Mouse (Mus musculus) embryonic stem cell, embryonic (primary cell): ENCODE data around the gene Abcb9.

ENCODE experiments used
- CTCF ChIA-PET, 4 experiments: fragments of 300-600 bp in 2 of 4; fragments of 350-600 bp in 2 of 4; sonication (Branson Sonifier 250); formaldehyde crosslinking; loops; one replicate each; lab custom pipeline; 2022; ENCODE audit warnings: inconsistent platforms in 2 of 4; lab: Charles Lee
- POLR2A ChIA-PET, 4 experiments: fragments of 300-600 bp in 2 of 4; fragments of 350-600 bp in 2 of 4; sonication (Branson Sonifier 250); formaldehyde crosslinking; loops; one replicate each; lab custom pipeline; 2022; ENCODE audit warnings: antibody characterized with exemption in 4 of 4, inconsistent platforms in 1 of 4; lab: Charles Lee

The Abcb9 gene

GRCm38 (mm10) chr5:124095596-124096232 is at the start of gene Abcb9:
Gene Abcb9, minus strand, starts transcription at chr5:124095798.
- CTCF ChIA-PET, result interaction anchor here (0.6 to 3.6 kb wide), 14 partner anchors 11 to 682 kb away, joined by 3 to 15 read pairs (median 3); partner anchors contain the start of genes Ccdc62 (in 1 of the 4), Kmt5a (in 1 of the 4) and Ogfod2 (in 1 of the 4)
- POLR2A ChIA-PET, result interaction anchor here in 3 of 4 experiments (0.5 to 2.4 kb wide), 42 partner anchors 8 to 772 kb away, joined by 3 to 20 read pairs (median 3); partner anchors contain the start of genes Ogfod2 (in 3 of the 3), 2810006K23Rik (in 2 of the 3), Arl6ip4 (in 2 of the 3) and Mphosph9 (in 2 of the 3)

GRCm38 (mm10) chr5:124138066-124138465 is 42.5 kb upstream of the Abcb9 start:
- ChIA-PET POLR2A (no interaction called here), CTCF (interaction anchor here in 1 of 4 experiments (0.6 kb wide), 1 partner anchor 288 kb away, joined by 3 read pairs; the partner anchor contains the start of gene Sbno1)

DNA sequence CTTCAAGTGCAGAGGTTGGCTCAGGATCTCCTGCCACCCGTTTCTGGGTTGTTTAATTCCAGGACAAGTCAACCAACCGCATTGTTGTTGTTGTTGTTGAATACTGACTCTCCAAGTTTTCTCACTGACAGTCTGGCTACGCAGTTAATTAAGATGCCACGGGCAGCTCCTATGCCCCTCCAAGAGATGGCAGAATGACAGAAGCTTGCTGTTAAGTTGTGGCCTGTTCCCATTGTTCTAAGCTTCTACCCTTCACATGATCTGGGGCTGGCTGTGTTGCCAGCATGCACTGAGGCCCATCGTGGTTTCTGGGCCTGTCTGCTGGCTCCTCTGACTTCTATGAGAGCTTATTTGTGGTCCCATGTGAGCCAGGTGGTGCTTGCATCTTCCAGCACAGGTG is 38.7 kb upstream of the Abcb9 start:
- ChIA-PET CTCF (interaction anchor here in 2 of 4 experiments (0.5 to 1.2 kb wide), 2 partner anchors 165 to 795 kb away, joined by 3 read pairs; no protein-coding TSS in a partner anchor), POLR2A (no interaction called here)

- CTCF ChIA-PET, result interaction anchor here in 1 of 4 experiments (0.6 kb wide), 1 partner anchor 170 kb away, joined by 4 read pairs; no protein-coding TSS in a partner anchor
- POLR2A ChIA-PET, result interaction anchor here in 1 of 4 experiments (0.6 to 1.1 kb wide), 2 partner anchors 12 to 51 kb away, joined by 3 read pairs; partner anchors contain the start of gene Ogfod2
These were observed 29.5 kb upstream of the Abcb9 start for GRCm38 (mm10) chr5:124125093-124125492.

DNA sequence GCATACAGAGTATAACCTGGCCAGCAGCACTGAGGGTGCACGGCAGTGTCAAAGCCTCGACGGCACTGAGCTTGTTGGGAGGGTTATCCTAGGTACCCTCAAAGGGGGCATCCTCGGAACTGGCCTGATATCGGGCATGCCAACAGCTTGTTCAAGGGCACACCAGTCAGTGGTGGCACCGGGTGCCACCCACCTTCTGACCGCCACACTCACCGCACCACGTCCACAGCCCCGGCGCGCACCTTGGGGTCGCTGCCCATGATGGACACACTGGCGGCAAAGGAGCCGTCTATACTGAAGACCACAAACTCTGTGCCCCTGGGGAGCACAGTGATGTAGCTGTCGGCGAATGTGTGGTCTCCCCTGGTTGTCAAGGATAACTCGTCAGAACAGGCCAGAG is 26.8 kb upstream of the Abcb9 start:
- ChIA-PET POLR2A (interaction anchor here in 2 of 4 experiments (0.6 to 1.1 kb wide), 5 partner anchors 9 to 1536 kb away, joined by 3 to 4 read pairs (median 3); partner anchors contain the start of gene Abcb9 (in 1 of the 2)), CTCF (interaction anchor here in 1 of 4 experiments (0.7 to 1.0 kb wide), 3 partner anchors 34 to 178 kb away, joined by 3 to 5 read pairs (median 3); no protein-coding TSS in a partner anchor)

- ChIA-PET POLR2A (interaction anchor here in 2 of 4 experiments (0.7 to 1.6 kb wide), 2 partner anchors 23 to 43 kb away, joined by 3 read pairs; partner anchors contain the start of gene Abcb9 (in 1 of the 2)), CTCF (interaction anchor here in 1 of 4 experiments (0.7 kb wide), 1 partner anchor 996 kb away, joined by 3 read pairs; no protein-coding TSS in a partner anchor)
These were observed 23.6 kb upstream of the Abcb9 start for GRCm38 (mm10) chr5:124119204-124119603.

DNA sequence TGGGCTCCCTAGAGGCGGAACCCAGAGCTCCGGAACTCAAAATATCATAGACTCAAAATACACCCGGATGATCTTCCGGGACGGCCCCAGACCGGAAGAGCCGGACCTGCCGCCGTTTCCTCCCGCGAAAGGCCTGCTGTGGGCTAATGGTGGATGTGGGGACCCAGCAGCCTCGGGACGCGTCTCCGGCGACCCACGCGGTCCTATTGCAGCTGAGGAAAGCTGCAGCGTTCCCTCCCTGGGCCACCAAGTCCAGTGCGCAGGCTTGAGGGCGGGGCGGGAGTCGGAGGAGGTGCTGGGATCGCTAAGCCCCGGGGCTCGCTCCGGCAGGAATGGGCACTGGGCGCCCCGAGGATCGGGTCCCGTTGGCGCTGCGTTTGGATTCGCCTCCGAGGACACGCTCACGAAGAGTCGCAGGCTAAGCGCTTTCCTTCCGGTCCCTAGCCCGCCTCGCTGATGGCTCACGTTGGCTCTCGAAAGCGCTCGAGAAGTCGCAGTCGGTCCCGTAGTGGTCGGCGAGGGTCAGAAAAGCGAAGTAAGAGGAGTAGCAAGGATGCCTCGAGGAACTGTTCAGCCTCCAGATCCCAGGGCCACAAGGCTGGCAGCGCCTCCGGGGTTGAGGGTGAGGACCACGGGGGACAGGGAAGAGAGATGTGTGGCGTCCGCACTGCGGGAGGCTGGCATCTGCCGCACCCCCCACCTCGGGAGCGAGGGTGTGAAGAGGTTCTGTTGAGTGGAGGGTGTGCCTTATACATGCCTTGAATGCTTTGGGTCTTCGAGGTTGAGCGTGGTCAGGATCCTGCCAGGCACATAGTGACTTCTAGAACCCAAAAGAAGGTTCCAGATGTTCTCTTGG is 20.6 kb upstream of the Abcb9 start, which contains the start of gene Arl6ip4:
TSS of gene Arl6ip4 (plus strand) at position 100 of the 856 bp plus-strand sequence.
- POLR2A ChIA-PET, result interaction anchor here in 3 of 4 experiments (0.6 to 2.0 kb wide), 9 partner anchors 16 to 350 kb away, joined by 3 to 6 read pairs (median 4); partner anchors contain the start of genes 2810006K23Rik (in 3 of the 3), Mphosph9 (in 3 of the 3) and Abcb9 (in 2 of the 3)
- CTCF ChIA-PET, result interaction anchor here in 1 of 4 experiments (0.7 kb wide), 1 partner anchor 84 kb away, joined by 4 read pairs; the partner anchor contains the start of gene Vps37b

- ChIA-PET CTCF (interaction anchor here in 1 of 4 experiments (0.7 kb wide), 1 partner anchor 83 kb away, joined by 4 read pairs; the partner anchor contains the start of gene Vps37b), POLR2A (interaction anchor here in 3 of 4 experiments (0.6 to 2.0 kb wide), 9 partner anchors 15 to 351 kb away, joined by 3 to 6 read pairs (median 4); partner anchors contain the start of genes 2810006K23Rik (in 3 of the 3), Mphosph9 (in 3 of the 3) and Abcb9 (in 2 of the 3))
These were observed 19.9 kb upstream of the Abcb9 start for GRCm38 (mm10) chr5:124115531-124115930.

- ChIA-PET POLR2A (interaction anchor here in 1 of 4 experiments (1.6 kb wide), 1 partner anchor 11 kb away, joined by 6 read pairs; no protein-coding TSS in a partner anchor), CTCF (interaction anchor here in 2 of 4 experiments (0.7 kb wide), 2 partner anchors 114 to 200 kb away, joined by 3 to 4 read pairs; no protein-coding TSS in a partner anchor)
These were observed 18.9 kb upstream of the Abcb9 start for GRCm38 (mm10) chr5:124114276-124115025.

DNA sequence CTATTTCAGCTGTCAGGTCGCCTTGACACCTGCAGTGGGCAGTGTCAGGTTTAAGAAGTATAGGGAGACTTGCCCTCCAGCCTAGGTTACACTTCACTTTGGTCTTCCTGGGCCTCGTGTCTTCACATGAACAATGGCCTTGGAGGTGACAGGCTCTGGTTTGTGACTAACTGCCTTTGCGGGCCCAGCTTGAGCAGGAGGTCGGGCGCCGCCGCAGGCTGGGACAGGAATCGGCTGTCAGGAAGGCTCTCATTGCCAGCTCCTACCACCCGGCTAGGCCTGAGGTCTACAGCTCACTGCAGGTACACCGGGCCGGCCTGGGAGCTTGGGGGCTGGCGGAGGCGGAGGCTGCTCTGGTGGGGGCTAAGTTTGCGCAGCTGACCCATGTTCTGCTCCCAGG is 17.4 kb upstream of the Abcb9 start:
- POLR2A ChIA-PET, result interaction anchor here in 3 of 4 experiments (0.6 to 3.0 kb wide), 18 partner anchors 8 to 326 kb away, joined by 3 to 20 read pairs (median 4); partner anchors contain the start of genes Abcb9 (in 3 of the 3), 2810006K23Rik (in 2 of the 3), Mphosph9 (in 2 of the 3) and Ccdc62 (in 1 of the 3)

GRCm38 (mm10) chr5:124112531-124112930 is 16.9 kb upstream of the Abcb9 start:
- CTCF ChIA-PET, result interaction anchor here in 3 of 4 experiments (0.5 to 3.1 kb wide), 8 partner anchors 10 to 494 kb away, joined by 3 to 13 read pairs (median 3); partner anchors contain the start of gene Abcb9 (in 2 of the 3)

More for the DNA sequence above, 17.4 kb upstream of the Abcb9 start:
- CTCF ChIA-PET, result interaction anchor here in 3 of 4 experiments (0.5 to 3.1 kb wide), 10 partner anchors 11 to 494 kb away, joined by 3 to 13 read pairs (median 3); partner anchors contain the start of gene Abcb9 (in 3 of the 3)

DNA sequence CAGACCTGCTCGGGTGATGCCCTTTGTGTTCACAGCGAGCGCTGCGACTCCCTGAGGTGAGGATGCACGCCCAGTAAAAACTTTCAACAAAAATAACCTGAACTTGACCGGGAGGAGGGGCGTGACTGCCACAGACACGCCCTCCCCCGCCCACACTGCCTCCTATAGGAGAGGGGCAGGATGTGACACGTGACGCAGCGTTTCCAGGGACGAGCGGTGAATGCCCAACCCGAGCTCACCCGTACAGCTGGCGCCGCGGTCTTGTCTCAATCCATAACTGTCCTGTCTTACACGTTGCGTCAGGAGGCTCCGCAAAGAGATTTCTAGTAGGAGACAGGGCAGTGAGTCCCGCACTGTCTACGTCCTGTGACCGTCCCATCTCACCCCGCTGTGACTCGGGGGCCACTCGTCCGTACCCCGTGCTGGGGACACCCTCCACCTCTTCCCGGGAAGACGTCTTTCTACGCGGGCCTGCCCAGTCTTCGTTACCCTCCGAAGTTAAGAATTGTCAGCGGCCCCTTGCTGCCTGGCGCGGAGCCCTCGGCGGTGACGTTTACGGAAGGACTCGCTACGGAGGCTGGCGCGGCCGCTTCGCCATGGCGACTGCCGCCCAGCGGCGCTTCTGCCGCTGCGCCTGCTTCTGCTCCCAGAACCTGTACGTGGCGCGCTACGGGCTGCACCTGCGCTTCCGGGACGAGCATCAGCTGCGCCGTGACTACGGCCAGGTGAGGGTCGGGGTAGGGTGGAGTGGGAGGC is 16.3 kb upstream of the Abcb9 start, which contains the start of gene Ogfod2:
TSS of gene Ogfod2 (plus strand) at position 556 of the 756 bp plus-strand sequence.
- POLR2A ChIA-PET, result interaction anchor here in 3 of 4 experiments (0.6 to 3.0 kb wide), 16 partner anchors 9 to 216 kb away, joined by 3 to 20 read pairs (median 4); partner anchors contain the start of genes Abcb9 (in 3 of the 3), 2810006K23Rik (in 2 of the 3), Mphosph9 (in 2 of the 3) and Ccdc62 (in 1 of the 3)
- CTCF ChIA-PET, result interaction anchor here in 3 of 4 experiments (0.6 to 3.1 kb wide), 12 partner anchors 9 to 214 kb away, joined by 3 to 13 read pairs (median 4); partner anchors contain the start of gene Abcb9 (in 1 of the 3)

More at GRCm38 (mm10) chr5:124112531-124112930, 16.9 kb upstream of the Abcb9 start:
- POLR2A ChIA-PET, result interaction anchor here in 3 of 4 experiments (0.6 to 3.0 kb wide), 19 partner anchors 9 to 327 kb away, joined by 3 to 20 read pairs (median 4); partner anchors contain the start of genes Abcb9 (in 3 of the 3), 2810006K23Rik (in 2 of the 3), Mphosph9 (in 2 of the 3) and Ccdc62 (in 1 of the 3)

- CTCF ChIA-PET, result interaction anchor here in 3 of 4 experiments (0.6 to 3.1 kb wide), 13 partner anchors 9 to 214 kb away, joined by 3 to 13 read pairs (median 5); partner anchors contain the start of genes Abcb9 (in 1 of the 3) and Vps37b (in 1 of the 3)
- POLR2A ChIA-PET, result interaction anchor here (0.5 to 3.0 kb wide), 15 partner anchors 9 to 241 kb away, joined by 3 to 20 read pairs (median 5); partner anchors contain the start of genes Abcb9 (in 3 of the 4), 2810006K23Rik (in 1 of the 4) and Mphosph9 (in 1 of the 4)
These were observed 15.6 kb upstream of the Abcb9 start for GRCm38 (mm10) chr5:124111077-124111741.

DNA sequence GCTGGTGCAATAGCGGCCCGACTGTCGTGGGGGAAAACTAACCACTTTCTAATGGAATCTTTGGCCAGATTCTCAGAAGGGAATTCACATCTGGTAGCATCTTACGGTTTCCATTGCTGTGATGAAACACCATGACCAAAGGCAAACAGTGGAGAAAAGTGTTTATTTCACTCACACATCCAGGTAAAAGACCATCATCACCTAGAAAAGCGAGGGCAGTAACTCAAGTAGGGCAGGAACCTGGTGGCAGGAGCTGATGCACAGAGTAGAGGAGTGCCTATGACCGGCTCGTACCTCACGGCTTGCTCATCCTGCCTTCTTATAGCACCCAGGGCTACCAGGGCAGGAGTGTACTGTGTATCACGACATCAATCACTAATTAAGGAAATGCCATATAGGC is 8.0 kb upstream of the Abcb9 start:
- ChIA-PET CTCF (no interaction called here), POLR2A (interaction anchor here in 3 of 4 experiments (0.5 to 2.4 kb wide), 4 partner anchors 8 to 72 kb away, joined by 3 to 9 read pairs (median 4); partner anchors contain the start of gene Abcb9 (in 1 of the 3))
